Mouse (Mus musculus): ENCODE results near the gene Vav1.

- TF ChIP-seq POLR2A (IDR thresholded peaks at IDR 0.05; ENCODE audit: low read depth, low read length) (no peak), CTCF (IDR thresholded peaks at IDR 0.05; ENCODE audit: extremely low read depth, insufficient read depth, insufficient read length, insufficient replicate concordance) (no peak)
These were observed 7.6 kb upstream of the Vav1 start for GRCm38 (mm10) chr17:57271301-57271700.
